ENCODE assay signal across 10 mouse cellular contexts in genomic region chr4:149886298-149887271, GRCm38 (mm10).
A peak's percentile ranks its signal among the peaks of the same experiment; 100 is the strongest.
DNase-seq lines count a peak whose midpoint lies in the region; ATAC-seq lines count a peak whose summit lies in the region.
"Had no signal": no experiment of that assay in that cellular context is flagged by ENCODE, and none has a peak within 500 bp of the region (broad histone marks: within the 10 kb centered on the region; RNA-seq: fewer than 3 reads in every experiment).

No protein-coding gene starts in this region.

- DNase-seq in layer of hippocampus, adult 8-10 months (ENCODE audit: low spot score in 2 of 2): peak; percentile 41 to 50
- no peak for DNase-seq in layer of hippocampus, postnatal 10 days (ENCODE audit: low spot score in 2 of 2)
- peak; percentile 80 for DNase-seq in brain, adult 2 months (ENCODE audit: low read depth, low spot score)
- DNase-seq in heart, postnatal 10 days: peak; percentile 40 to 47
- no peak for DNase-seq in forebrain, embryonic 11.5 days (ENCODE audit: low spot score)
- no peak for DNase-seq in hindbrain, embryonic 14.5 days (ENCODE audit: low spot score)
- DNase-seq: right cerebral cortex, postnatal 4 days had no signal

- peak overlapping the region; percentile 10; the same call in 1 of the 2 replicates for H3K27ac ChIP-seq in limb, embryonic 13.5 days
- H3K27ac ChIP-seq in forebrain, embryonic 11.5 days (ENCODE audit: low read depth, low read length): no peak overlapping the region
- no peak overlapping the region for H3K27ac ChIP-seq in hindbrain, embryonic 14.5 days
- H3K27ac ChIP-seq: liver, embryonic 15.5 days had no signal

- H3K36me3 ChIP-seq in limb, embryonic 13.5 days: no peaks in the 10 kb centered on the region
- H3K36me3 ChIP-seq in forebrain, embryonic 11.5 days (ENCODE audit: control insufficient read depth, insufficient read depth, low read length): no peaks in the 10 kb centered on the region
- H3K36me3 ChIP-seq in hindbrain, embryonic 14.5 days (replicated peaks; ENCODE audit: control insufficient read depth, insufficient read depth): no peaks in the 10 kb centered on the region
- H3K36me3 ChIP-seq: liver, embryonic 15.5 days had no signal

- H3K4me1 ChIP-seq in limb, embryonic 13.5 days: peaks cover 66% of the 10 kb centered on the region
- H3K4me1 ChIP-seq in forebrain, embryonic 11.5 days (replicated peaks; ENCODE audit: control insufficient read depth, insufficient read depth, low read length): no peaks in the 10 kb centered on the region
- H3K4me1 ChIP-seq in hindbrain, embryonic 14.5 days (replicated peaks; ENCODE audit: control insufficient read depth, insufficient read depth, low read length): no peaks in the 10 kb centered on the region

- H3K4me3 ChIP-seq in limb, embryonic 13.5 days: no peak overlapping the region
- no peak overlapping the region for H3K4me3 ChIP-seq in forebrain, embryonic 11.5 days (ENCODE audit: low read depth, low read length)
- H3K4me3 ChIP-seq in hindbrain, embryonic 14.5 days (replicated peaks; ENCODE audit: low read length): no peak overlapping the region
- H3K4me3 ChIP-seq: liver, embryonic 15.5 days had no signal

- H3K27me3 ChIP-seq in limb, embryonic 13.5 days: no peaks in the 10 kb centered on the region
- no peaks in the 10 kb centered on the region for H3K27me3 ChIP-seq in forebrain, embryonic 11.5 days (ENCODE audit: control insufficient read depth, insufficient read depth, low read length)
- H3K27me3 ChIP-seq in hindbrain, embryonic 14.5 days (ENCODE audit: control insufficient read depth, insufficient read depth, low read length): no peaks in the 10 kb centered on the region

- peak; percentile 16; the same call in 1 of the 2 replicates for ATAC-seq in limb, embryonic 13.5 days (ENCODE audit: low FRiP score, low read depth)
- ATAC-seq in CD4-positive, CD25-positive, alpha-beta regulatory T cell, adult 4 months: no peak
- no peak for ATAC-seq in forebrain, embryonic 11.5 days (replicated peaks; ENCODE audit: low FRiP score)
- no peak for ATAC-seq in hindbrain, embryonic 14.5 days (ENCODE audit: low FRiP score)

- intact Hi-C loops in heart, postnatal 10 days (cut with DNase I): no loop called here

- H3K9me3 ChIP-seq in limb, embryonic 13.5 days: no peaks in the 10 kb centered on the region
- H3K9me3 ChIP-seq in forebrain, embryonic 11.5 days (ENCODE audit: control insufficient read depth, low read length): no peaks in the 10 kb centered on the region
- no peaks in the 10 kb centered on the region for H3K9me3 ChIP-seq in hindbrain, embryonic 14.5 days (ENCODE audit: control insufficient read depth, low read length)
- H3K9me3 ChIP-seq: liver, embryonic 15.5 days had no signal

- 0 out of 2 replicates have a peak overlapping the region, but pooled peaks have one; percentile 19 for H3K9ac ChIP-seq in limb, embryonic 13.5 days
- H3K9ac ChIP-seq in forebrain, embryonic 11.5 days (ENCODE audit: low read length): no peak overlapping the region
- no peak overlapping the region for H3K9ac ChIP-seq in hindbrain, embryonic 14.5 days
- H3K9ac ChIP-seq: liver, embryonic 15.5 days had no signal

- H3K4me2 ChIP-seq in limb, embryonic 13.5 days (replicated peaks): no peak overlapping the region
- no peak overlapping the region for H3K4me2 ChIP-seq in forebrain, embryonic 11.5 days (ENCODE audit: low read depth, low read length, severe bottlenecking)
- H3K4me2 ChIP-seq in hindbrain, embryonic 14.5 days (replicated peaks): no peak overlapping the region
- H3K4me2 ChIP-seq: liver, embryonic 15.5 days had no signal

- WGBS in limb, embryonic 13.5 days: 48% methylated on average over 18 of the region's 18 CpGs
- WGBS in forebrain, embryonic 11.5 days: 75% methylated on average over 18 of the region's 18 CpGs
- WGBS in hindbrain, embryonic 14.5 days: 69% methylated on average over 18 of the region's 18 CpGs

Comparison
In these comparisons a context has a peak if more than half of its experiments do, and no peak if none do; other contexts are left out.
1. DNase-seq: peak in layer of hippocampus, adult 8-10 months (2 of 2), brain, adult 2 months (single experiment) and heart, postnatal 10 days (2 of 2); none in layer of hippocampus, postnatal 10 days (0 of 2), forebrain, embryonic 11.5 days (single experiment) and hindbrain, embryonic 14.5 days (single experiment).